Mouse (Mus musculus): ENCODE results near the gene Trpm7. TPM values are rescaled to one million over a fixed set of nuclear protein-coding genes. Genes with fewer than 3 reads are reported as not detected.

Gene Trpm7
- polyA plus RNA-seq, 1 experiment from 2014 or later = 28.5 TPM

DNA sequence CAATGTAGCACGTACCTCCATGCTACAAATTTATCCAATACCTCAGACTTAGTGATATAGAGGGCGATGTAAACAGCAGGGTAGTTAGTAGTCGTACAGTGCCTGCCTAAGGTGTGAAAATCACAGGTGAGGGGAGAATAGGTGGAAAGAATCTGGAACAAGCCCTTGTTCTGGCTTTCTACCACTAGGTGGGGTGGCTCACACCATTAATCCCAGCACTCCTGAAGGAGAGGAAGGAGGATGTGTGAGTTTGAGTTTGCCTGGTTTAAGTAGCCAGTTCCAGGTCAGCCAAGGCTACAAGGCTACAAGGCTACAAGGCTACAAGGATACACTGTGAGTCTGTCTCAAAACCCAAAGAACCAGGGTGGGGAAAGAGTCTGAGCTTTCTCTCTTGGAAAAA, 80.3 kb downstream of the Trpm7 start:
- DNase-seq (ENCODE audit: low spot score) = no peak

DNA sequence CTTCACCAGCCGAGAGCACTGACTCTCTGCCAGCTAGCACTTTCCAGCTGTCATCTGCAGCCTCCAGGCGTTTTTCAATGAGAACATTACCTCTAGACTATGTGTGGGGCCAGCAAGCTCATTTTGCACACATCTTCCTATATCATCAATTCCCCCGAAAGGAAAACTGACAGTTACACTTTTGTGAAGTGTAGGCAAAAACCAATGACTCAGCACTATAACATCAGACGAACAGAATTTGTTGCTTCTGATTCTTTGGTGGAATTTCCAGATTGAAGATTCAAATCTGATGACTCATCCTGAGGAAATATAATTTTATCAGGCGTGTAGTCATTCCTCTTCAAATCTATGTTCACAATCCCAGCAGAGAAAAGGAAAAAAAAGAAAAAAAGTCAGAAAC, 83.4 kb downstream of the Trpm7 start:
- DNase-seq (ENCODE audit: low spot score) = no peak
- Histone ChIP-seq H3K4me3 (no peak overlapping the region), H3K27ac (no peak overlapping the region), H3K36me3 (peaks cover 80% of the 10 kb centered on the region), H3K9me3 (no peaks in the 10 kb centered on the region), H3K27me3 (ENCODE audit: insufficient read depth, poor library complexity, severe bottlenecking) (no peaks in the 10 kb centered on the region), H3K4me1 (replicated peaks) (no peaks in the 10 kb centered on the region)
- WGBS = 84% methylated on average over 5 of the region's 5 CpGs

More for the DNA sequence above, 80.3 kb downstream of the Trpm7 start:
- H3K4me3 ChIP-seq = no peak overlapping the region
- no peaks in the 10 kb centered on the region for H3K9me3 ChIP-seq
- WGBS = 90% methylated on average over 3 of the region's 3 CpGs
- no peak overlapping the region for H3K27ac ChIP-seq
- no peaks in the 10 kb centered on the region for H3K27me3 ChIP-seq (ENCODE audit: insufficient read depth, poor library complexity, severe bottlenecking)
- H3K4me1 ChIP-seq (replicated peaks) = no peaks in the 10 kb centered on the region
- H3K36me3 ChIP-seq = peaks cover 97% of the 10 kb centered on the region

DNA sequence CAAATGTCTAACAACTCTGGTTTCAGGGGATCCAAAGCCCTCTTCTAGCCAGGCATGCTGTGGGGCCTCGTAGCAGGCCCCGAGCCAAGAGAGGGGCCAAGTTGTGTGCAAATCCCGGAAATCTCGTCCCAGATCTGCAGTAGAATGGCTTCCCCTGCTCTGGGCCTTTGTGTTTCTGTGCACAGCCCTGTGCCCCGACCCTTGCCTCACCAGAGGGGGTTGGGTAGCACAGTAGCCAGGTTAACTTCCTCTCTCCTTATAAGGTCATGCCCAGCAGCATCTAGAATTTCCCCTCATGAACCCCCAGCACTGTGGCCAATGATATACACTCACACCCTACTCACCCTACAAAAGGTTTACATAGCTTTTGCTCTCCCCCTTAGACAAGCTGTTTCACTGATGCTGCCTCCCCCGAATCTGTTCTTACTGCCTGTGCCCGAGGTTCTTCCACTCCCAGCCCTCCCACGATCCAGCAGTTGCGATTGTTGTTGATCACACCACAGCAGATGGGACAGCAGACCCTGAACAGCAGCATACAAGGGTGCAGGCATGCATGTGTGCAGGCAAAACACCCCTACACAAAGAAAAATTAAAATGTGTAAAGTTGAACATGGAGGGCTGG, 88.2 kb downstream of the Trpm7 start:
- Histone ChIP-seq H3K4me3 (no peak overlapping the region), H3K4me1 (replicated peaks) (0 out of 2 replicates have a peak, but pooled peaks cover 1% of the 10 kb centered on the region), H3K27ac (no peak overlapping the region), H3K36me3 (peaks cover 34% of the 10 kb centered on the region), H3K9me3 (no peaks in the 10 kb centered on the region), H3K27me3 (ENCODE audit: insufficient read depth, poor library complexity, severe bottlenecking) (no peaks in the 10 kb centered on the region)
- no peak for DNase-seq (ENCODE audit: low spot score)
- 50% methylated on average over 9 of the region's 9 CpGs for WGBS

DNA sequence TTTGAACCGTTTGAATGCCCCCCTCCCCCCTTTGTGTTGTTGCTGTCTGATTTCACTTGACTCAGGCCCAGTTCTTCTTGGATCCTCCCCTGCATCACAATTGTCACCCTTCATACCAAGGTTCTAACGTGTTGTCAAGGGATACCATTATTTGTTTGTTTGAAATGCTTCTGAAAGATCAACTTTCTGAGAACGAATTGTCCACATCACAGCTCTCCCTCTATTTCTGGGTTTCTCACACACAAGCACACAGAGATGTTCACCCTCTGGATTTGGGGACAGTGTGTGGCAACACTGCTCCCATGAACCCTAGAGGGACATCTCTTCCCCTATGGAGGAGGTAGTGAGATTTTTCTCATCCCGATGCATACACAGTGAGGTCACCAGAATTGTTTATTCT, 92.7 kb downstream of the Trpm7 start, which contains the start of gene Usp50:
TSS of gene Usp50 (minus strand) at position 101 of the 400 bp plus-strand sequence.
- H3K27me3 ChIP-seq (ENCODE audit: insufficient read depth, poor library complexity, severe bottlenecking) = no peaks in the 10 kb centered on the region
- DNase-seq (ENCODE audit: low spot score) = no peak
- H3K36me3 ChIP-seq = no peaks in the 10 kb centered on the region
- 70% methylated on average over 4 of the region's 4 CpGs for WGBS
- no peaks in the 10 kb centered on the region for H3K9me3 ChIP-seq
- no peak within 1 kb of the TSS for H3K27ac ChIP-seq
- 0 out of 2 replicates have a peak, but pooled peaks cover 2% of the 10 kb centered on the region for H3K4me1 ChIP-seq (replicated peaks)
- H3K4me3 ChIP-seq = no peak within 1 kb of the TSS

DNA sequence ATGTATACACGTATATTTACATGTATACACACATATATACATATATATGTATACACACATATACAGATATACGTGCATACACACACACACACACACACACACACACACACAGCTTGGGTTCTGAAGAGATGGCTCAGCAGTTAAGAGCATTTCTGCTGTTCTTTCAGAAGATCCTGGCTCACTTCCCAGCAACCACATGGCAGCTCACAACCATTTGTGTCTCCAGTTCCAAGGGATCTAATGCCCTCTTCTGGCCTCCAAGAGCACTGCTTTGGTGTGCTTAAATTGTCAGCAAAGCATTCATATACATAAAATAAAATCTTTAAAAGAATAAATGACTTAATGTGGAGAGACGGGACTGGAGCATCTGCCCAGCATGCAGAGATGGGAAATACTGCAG, 93.6 kb downstream of the Trpm7 start:
- WGBS = 82% methylated on average over 3 of the region's 3 CpGs
- no peaks in the 10 kb centered on the region for H3K36me3 ChIP-seq
- no peaks in the 10 kb centered on the region for H3K9me3 ChIP-seq
- H3K27ac ChIP-seq = no peak overlapping the region
- 0 out of 2 replicates have a peak, but pooled peaks cover 2% of the 10 kb centered on the region for H3K4me1 ChIP-seq (replicated peaks)
- no peaks in the 10 kb centered on the region for H3K27me3 ChIP-seq (ENCODE audit: insufficient read depth, poor library complexity, severe bottlenecking)
- DNase-seq (ENCODE audit: low spot score) = no peak
- H3K4me3 ChIP-seq = no peak overlapping the region

DNA sequence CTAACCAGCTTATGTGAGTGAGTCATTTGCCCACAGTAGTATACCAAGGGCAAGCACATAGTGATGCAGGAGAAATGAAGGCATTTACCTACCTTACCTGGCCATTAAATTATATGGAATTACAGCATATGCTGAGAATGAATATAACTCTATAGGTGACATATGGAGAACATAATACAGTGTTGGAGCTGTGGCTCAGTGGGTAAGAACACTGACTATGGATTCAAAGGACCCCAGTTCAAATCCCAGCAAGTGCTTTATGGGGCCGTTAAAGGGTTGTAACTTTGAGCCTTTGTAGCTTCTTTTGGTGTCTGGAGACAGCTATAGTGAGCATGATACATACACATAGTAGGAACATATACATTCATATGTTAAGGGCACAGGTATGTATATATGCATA, 94.6 kb downstream of the Trpm7 start:
- H3K36me3 ChIP-seq = no peaks in the 10 kb centered on the region
- 83% methylated on average over 1 of the region's 1 CpGs for WGBS
- H3K4me1 ChIP-seq (replicated peaks) = 0 out of 2 replicates have a peak, but pooled peaks cover 2% of the 10 kb centered on the region
- H3K9me3 ChIP-seq = no peaks in the 10 kb centered on the region
- H3K27me3 ChIP-seq (ENCODE audit: insufficient read depth, poor library complexity, severe bottlenecking) = no peaks in the 10 kb centered on the region
- no peak overlapping the region for H3K27ac ChIP-seq
- no peak for DNase-seq (ENCODE audit: low spot score)
- no peak overlapping the region for H3K4me3 ChIP-seq

DNA sequence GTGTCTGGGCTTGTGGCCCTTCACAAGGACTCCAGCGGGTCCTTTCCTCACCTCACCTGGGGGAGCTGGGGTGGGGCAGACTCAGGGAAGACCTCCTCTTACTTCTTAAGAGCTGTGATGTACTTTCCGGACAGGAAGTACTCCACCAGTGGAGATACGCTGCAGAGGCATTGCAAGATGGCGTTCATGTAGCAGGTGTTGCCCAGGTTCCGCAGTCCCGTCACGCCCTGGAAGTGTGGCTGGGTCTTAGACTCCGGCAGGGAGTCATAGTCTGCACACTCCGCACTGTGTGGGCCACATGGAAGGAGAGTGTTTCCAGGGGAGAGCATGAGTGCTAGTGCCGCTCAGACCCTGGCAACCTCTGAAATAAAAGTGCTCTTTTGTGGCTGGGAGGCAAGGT, 95.7 kb downstream of the Trpm7 start:
- 87% methylated on average over 10 of the region's 10 CpGs for WGBS
- Histone ChIP-seq H3K36me3 (no peaks in the 10 kb centered on the region), H3K4me3 (no peak overlapping the region), H3K27ac (no peak overlapping the region), H3K27me3 (ENCODE audit: insufficient read depth, poor library complexity, severe bottlenecking) (no peaks in the 10 kb centered on the region), H3K9me3 (no peaks in the 10 kb centered on the region), H3K4me1 (replicated peaks) (0 out of 2 replicates have a peak, but pooled peaks cover 2% of the 10 kb centered on the region)
- no peak for DNase-seq (ENCODE audit: low spot score)

DNA sequence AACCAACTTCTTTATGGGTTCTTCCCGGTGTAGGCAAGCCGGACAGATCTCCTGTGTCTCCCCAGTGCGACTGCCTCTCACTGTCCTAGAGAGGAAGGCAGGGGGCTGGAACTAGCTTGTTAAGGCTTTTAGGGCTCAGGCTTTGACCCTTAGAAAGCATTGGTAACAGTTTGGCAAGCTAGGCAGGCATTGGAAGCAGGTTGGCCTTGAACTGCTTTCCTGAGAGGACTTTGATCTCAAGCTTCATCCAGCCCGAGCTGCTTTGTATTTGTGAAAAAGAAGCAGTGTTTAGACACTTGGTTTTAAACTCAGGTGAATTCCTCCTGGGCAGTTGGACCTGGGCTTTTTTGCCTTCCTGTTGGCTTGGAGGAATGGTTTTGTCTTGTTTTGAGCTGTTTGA, 97.2 kb downstream of the Trpm7 start:
- WGBS = 86% methylated on average over 4 of the region's 4 CpGs
- Histone ChIP-seq H3K36me3 (no peaks in the 10 kb centered on the region), H3K9me3 (no peaks in the 10 kb centered on the region), H3K4me1 (replicated peaks) (peaks cover 2% of the 10 kb centered on the region; the same call in 1 of the 2 replicates), H3K27ac (no peak overlapping the region), H3K27me3 (ENCODE audit: insufficient read depth, poor library complexity, severe bottlenecking) (no peaks in the 10 kb centered on the region), H3K4me3 (no peak overlapping the region)
- no peak for DNase-seq (ENCODE audit: low spot score)

DNA sequence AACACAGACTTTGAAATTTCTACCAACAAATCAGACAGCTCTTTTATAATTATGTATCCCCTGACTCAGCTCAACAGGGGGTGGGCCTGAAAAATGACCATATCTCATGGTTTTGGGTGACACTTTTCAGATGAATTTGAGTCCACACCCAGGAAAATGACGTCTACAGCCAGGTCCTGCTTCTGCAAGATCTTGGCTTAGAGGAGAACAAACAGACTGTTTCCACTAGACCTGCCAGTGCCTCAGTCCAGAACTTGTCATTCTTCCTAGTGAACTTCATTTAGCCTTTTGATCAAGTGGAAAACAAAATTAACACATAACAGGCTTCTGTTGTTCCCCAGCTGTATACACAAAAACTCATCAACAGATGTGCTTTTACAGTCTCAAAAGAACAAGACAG, 99.6 kb downstream of the Trpm7 start:
- Histone ChIP-seq H3K4me3 (no peak overlapping the region), H3K36me3 (no peaks in the 10 kb centered on the region)
- WGBS = 64% methylated on average over 1 of the region's 1 CpGs

DNA sequence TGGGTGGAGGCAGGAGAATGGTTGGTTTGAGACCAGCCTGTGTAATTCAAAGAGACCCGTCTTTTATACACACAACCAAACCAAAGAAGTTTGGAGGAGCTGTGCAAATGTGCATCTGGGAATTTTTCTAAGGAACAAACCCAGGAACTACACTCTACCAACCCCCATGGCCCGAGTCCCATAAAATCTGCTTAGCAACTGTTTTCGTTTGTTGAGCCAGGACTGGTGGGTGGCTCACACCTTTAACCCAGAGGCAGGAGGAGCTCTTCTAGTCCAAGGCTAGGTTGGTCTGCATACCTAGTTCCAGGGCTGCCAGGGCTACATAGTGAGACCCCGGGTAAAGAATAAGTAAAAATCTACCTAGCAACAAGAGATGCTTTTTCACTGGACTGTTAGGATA, 100.1 kb downstream of the Trpm7 start:
- Histone ChIP-seq H3K9me3 (no peaks in the 10 kb centered on the region), H3K4me3 (no peak overlapping the region), H3K27me3 (ENCODE audit: insufficient read depth, poor library complexity, severe bottlenecking) (no peaks in the 10 kb centered on the region), H3K4me1 (replicated peaks) (no peaks in the 10 kb centered on the region; the same call in 1 of the 2 replicates), H3K27ac (no peak overlapping the region), H3K36me3 (no peaks in the 10 kb centered on the region)
- no peak for DNase-seq (ENCODE audit: low spot score)
- WGBS = 66% methylated on average over 4 of the region's 4 CpGs

More for the DNA sequence above, 99.6 kb downstream of the Trpm7 start:
- no peaks in the 10 kb centered on the region for H3K9me3 ChIP-seq
- H3K27me3 ChIP-seq (ENCODE audit: insufficient read depth, poor library complexity, severe bottlenecking) = no peaks in the 10 kb centered on the region
- H3K27ac ChIP-seq = no peak overlapping the region
- no peaks in the 10 kb centered on the region; the same call in 1 of the 2 replicates for H3K4me1 ChIP-seq (replicated peaks)
- no peak for DNase-seq (ENCODE audit: low spot score)

DNA sequence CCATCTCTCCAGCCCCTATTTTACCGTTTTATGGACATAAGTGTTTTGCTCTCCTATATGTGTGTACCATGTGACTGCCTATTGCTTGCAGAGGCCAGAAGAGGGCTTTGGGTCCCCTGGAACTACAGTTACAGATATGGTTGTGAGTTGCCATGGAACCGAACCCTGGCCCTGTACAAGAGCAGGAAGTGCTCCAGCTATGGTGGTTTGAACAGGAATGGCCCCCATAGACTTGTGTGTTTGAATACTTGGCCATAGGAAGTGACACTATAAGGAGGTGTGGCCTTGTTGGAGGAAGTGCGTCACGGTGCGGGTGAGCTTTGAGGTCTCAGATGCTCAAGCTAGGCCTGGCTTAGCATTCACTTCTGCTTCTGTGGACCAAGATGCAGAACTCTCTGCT, 103.8 kb downstream of the Trpm7 start:
- no peaks in the 10 kb centered on the region for H3K9me3 ChIP-seq
- no peaks in the 10 kb centered on the region for H3K36me3 ChIP-seq
- no peaks in the 10 kb centered on the region; the same call in 1 of the 2 replicates for H3K4me1 ChIP-seq (replicated peaks)
- no peak overlapping the region for H3K4me3 ChIP-seq
- no peak overlapping the region for H3K27ac ChIP-seq
- DNase-seq (ENCODE audit: low spot score) = no peak
- 93% methylated on average over 5 of the region's 5 CpGs for WGBS
- no peaks in the 10 kb centered on the region for H3K27me3 ChIP-seq (ENCODE audit: insufficient read depth, poor library complexity, severe bottlenecking)

DNA sequence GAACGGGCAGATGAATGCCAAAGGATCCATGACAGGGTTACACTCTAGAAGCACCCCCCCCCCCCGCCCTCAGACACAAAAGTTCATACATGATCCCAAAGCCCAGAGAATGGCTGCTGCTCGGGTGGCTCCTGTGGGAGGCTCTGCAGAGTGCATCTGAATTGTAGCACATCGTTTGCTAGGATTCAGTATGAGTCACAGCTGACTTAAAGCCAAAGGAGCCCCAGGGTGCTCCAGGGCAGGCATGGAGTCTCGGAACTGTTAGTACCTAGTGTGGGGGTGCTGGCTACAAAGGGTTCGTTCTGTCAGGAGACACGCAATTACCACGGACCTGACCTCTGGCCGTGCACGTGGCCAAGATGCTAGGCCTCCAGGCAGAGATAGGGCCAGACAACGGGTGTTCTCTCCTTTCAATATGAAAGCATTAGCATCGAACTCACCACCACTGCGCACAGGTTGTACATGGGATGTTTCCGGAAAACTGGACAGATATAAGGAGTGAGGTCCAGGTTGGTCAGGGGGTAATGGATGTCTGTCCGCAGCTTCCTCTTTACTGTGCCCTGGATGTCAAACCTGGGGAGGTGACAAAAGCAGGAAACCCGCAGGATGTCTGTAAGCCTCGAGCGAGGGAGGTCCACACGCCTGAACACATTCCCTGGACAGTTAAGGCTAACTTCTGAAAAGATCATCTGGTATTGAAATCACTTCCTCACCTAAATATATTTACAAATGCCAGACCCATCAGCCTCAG, 106.4 kb downstream of the Trpm7 start:
- Histone ChIP-seq H3K27ac (no peak overlapping the region), H3K27me3 (ENCODE audit: insufficient read depth, poor library complexity, severe bottlenecking) (no peaks in the 10 kb centered on the region), H3K4me1 (replicated peaks) (peaks cover 6% of the 10 kb centered on the region; the same call in 1 of the 2 replicates), H3K36me3 (peaks cover 1% of the 10 kb centered on the region), H3K4me3 (no peak overlapping the region), H3K9me3 (no peaks in the 10 kb centered on the region)
- 76% methylated on average over 19 of the region's 19 CpGs for WGBS
- DNase-seq (ENCODE audit: low spot score) = no peak

DNA sequence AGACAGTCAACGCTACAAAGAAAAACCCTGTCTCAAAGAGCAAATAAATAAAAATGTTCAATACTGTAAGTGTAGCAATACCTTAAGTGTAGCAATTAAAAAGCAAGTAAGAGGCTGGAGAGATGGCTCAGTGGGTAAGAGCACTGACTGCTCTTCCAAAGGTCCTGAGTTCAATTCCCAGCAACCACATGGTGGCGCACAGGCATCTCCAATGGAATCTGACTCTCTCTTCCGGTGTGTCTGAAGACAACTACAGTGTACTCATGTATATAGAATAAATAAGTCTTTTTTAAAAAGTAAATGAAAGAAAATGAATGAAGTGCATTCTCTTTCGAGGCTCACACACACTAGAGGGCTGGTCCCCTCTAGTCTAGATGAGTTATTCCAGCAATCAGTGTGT, 107.8 kb downstream of the Trpm7 start:
- 80% methylated on average over 4 of the region's 4 CpGs for WGBS
- Histone ChIP-seq H3K27me3 (ENCODE audit: insufficient read depth, poor library complexity, severe bottlenecking) (no peaks in the 10 kb centered on the region), H3K36me3 (peaks cover 15% of the 10 kb centered on the region), H3K4me3 (no peak overlapping the region), H3K4me1 (replicated peaks) (peaks cover 6% of the 10 kb centered on the region; the same call in 1 of the 2 replicates), H3K9me3 (no peaks in the 10 kb centered on the region), H3K27ac (no peak overlapping the region)
- no peak for DNase-seq (ENCODE audit: low spot score)
